In the genomic region with DNA sequence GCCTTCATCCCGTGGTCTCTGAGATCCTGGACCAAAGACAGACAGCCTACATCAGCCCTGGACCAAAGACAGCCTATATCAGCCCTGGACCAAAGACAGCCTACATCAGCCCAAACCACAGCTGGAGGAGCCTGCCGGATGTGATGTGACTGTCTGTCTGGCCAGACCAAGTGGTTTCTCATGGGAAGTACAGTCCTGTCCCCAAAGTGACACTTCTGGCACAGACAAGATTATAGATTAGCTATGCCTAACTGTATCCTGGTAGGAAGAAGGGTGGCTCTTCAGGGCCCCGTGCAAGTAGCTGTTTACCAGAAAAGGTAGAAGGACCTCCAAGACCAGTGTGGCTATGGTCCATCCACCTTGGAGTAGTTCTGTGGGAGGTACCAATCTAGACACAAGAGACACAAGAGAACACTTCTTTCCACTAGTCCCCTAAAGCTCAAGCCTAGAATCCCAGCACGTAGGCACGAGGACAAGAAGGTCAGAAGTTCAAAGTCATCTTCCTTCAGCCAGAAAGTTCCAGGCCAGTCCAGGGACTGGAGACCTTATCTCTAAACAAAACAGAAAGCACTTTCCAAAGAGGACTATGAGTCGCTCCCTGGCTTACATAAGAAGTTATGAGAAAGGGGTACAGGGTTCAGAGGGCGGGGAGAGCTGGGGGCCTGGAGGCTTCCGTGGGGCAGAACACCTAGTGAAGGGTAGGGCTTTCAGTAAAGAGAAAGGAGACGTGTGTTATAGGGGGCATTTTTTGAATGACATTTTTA, we compare ENCODE assay signal across 11 mouse cellular contexts. TPM values are rescaled to one million over a fixed set of nuclear protein-coding genes. Genes with fewer than 3 reads are reported as not detected.
DNase-seq lines count a peak whose midpoint lies in the region; ATAC-seq and TF ChIP-seq lines count a peak whose summit lies in the region.
"Had no signal": no experiment of that assay in that cellular context is flagged by ENCODE, and none has a peak within 500 bp of the region (broad histone marks: within the 10 kb centered on the region; RNA-seq: fewer than 3 reads in every experiment).

No protein-coding gene starts in this region.

- H3K27ac ChIP-seq in heart, embryonic 14.5 days (replicated peaks in 1 of 2; ENCODE audit: control insufficient read depth in 1 of 2, insufficient read depth in 1 of 2, low read depth in 2 of 2, low read length in 2 of 2), result peak overlapping the region; percentile 16 to 38; a peak in 1 of 4 replicates
- H3K27ac ChIP-seq in stomach, embryonic 16.5 days (ENCODE audit: low read length), result peak overlapping the region; percentile 16; the same call in 1 of the 2 replicates
- no peak overlapping the region for H3K27ac ChIP-seq in hindbrain, postnatal 0 days
- H3K27ac ChIP-seq: limb, embryonic 10.5 days had no signal

- TF ChIP-seq POLR2A in lung, adult 2 months (IDR thresholded peaks at IDR 0.05; ENCODE audit: borderline replicate concordance, extremely low read depth, low read depth, low read length), result no peak

- peaks cover 23% of the 10 kb centered on the region for H3K4me1 ChIP-seq in lung, adult 2 months (ENCODE audit: control insufficient read depth, insufficient read depth, low read length)
- peaks cover 32 to 38% of the 10 kb centered on the region in 2 experiments for H3K4me1 ChIP-seq in heart, embryonic 14.5 days (ENCODE audit: control insufficient read depth in 2 of 2, insufficient read depth in 2 of 2, low read length in 2 of 2)
- peaks cover 25% of the 10 kb centered on the region for H3K4me1 ChIP-seq in stomach, embryonic 16.5 days (ENCODE audit: control insufficient read depth, insufficient read depth, low read length)
- peaks cover 4% of the 10 kb centered on the region; the same call in 1 of the 2 replicates for H3K4me1 ChIP-seq in hindbrain, postnatal 0 days (ENCODE audit: insufficient read depth, low read length)

- WGBS in lung, adult 2 months, result 49% methylated on average over 9 of the region's 9 CpGs
- 40% methylated on average over 9 of the region's 9 CpGs for WGBS in heart, embryonic 14.5 days
- 62% methylated on average over 9 of the region's 9 CpGs for WGBS in stomach, embryonic 16.5 days
- 87% methylated on average over 9 of the region's 9 CpGs for WGBS in hindbrain, postnatal 0 days

- H3K9me3 ChIP-seq in heart, embryonic 14.5 days (ENCODE audit: control insufficient read depth, low read length), result no peaks in the 10 kb centered on the region
- no peaks in the 10 kb centered on the region for H3K9me3 ChIP-seq in stomach, embryonic 16.5 days (replicated peaks; ENCODE audit: control insufficient read depth, low read length)
- no peaks in the 10 kb centered on the region for H3K9me3 ChIP-seq in hindbrain, postnatal 0 days (ENCODE audit: low read length)
- H3K9me3 ChIP-seq: G1E; limb, embryonic 10.5 days had no signal

- H3K4me2 ChIP-seq in heart, embryonic 14.5 days (ENCODE audit: low read length), result no peak overlapping the region
- no peak overlapping the region for H3K4me2 ChIP-seq in stomach, embryonic 16.5 days (ENCODE audit: low read depth, low read length)
- no peak overlapping the region for H3K4me2 ChIP-seq in hindbrain, postnatal 0 days (ENCODE audit: low read depth, low read length)

- no peak for TF ChIP-seq CTCF in lung, adult 2 months (IDR thresholded peaks at IDR 0.05; ENCODE audit: insufficient read depth, low read length)
- TF ChIP-seq CTCF in hindbrain, postnatal 0 days (IDR thresholded peaks at IDR 0.05; ENCODE audit: low read depth), result no peak

- no peaks in the 10 kb centered on the region for H3K27me3 ChIP-seq in heart, embryonic 14.5 days (ENCODE audit: control insufficient read depth, insufficient read depth, low read length)
- no peaks in the 10 kb centered on the region for H3K27me3 ChIP-seq in stomach, embryonic 16.5 days (ENCODE audit: control insufficient read depth, insufficient read depth, low read length)
- no peaks in the 10 kb centered on the region for H3K27me3 ChIP-seq in hindbrain, postnatal 0 days (ENCODE audit: insufficient read depth, low read length)

- peak; percentile 56 for DNase-seq in lung, postnatal 10 days
- no peak for DNase-seq in lung, adult 2 months
- DNase-seq in natural killer cell, adult 2 months (ENCODE audit: low spot score in 2 of 2), result no peak
- DNase-seq in hindbrain, postnatal 0 days (ENCODE audit: low spot score), result no peak
- DNase-seq: gastrocnemius, postnatal 25 days; retina, postnatal 1 day had no signal

- ATAC-seq in common myeloid progenitor, adult 5-6 weeks (replicated peaks; ENCODE audit: low read depth, poor library complexity, severe bottlenecking), result peak; percentile 50
- no peak for ATAC-seq in heart, embryonic 14.5 days (ENCODE audit: insufficient number of reproducible peaks, insufficient read depth, low FRiP score, low read depth)
- no peak for ATAC-seq in stomach, embryonic 16.5 days (ENCODE audit: insufficient read depth, low FRiP score)
- no peak for ATAC-seq in hindbrain, postnatal 0 days

- no peaks in the 10 kb centered on the region for H3K36me3 ChIP-seq in heart, embryonic 14.5 days (ENCODE audit: control insufficient read depth, insufficient read depth, low read length)
- H3K36me3 ChIP-seq in stomach, embryonic 16.5 days (ENCODE audit: control insufficient read depth, insufficient read depth, low read length), result no peaks in the 10 kb centered on the region
- no peaks in the 10 kb centered on the region for H3K36me3 ChIP-seq in hindbrain, postnatal 0 days (ENCODE audit: insufficient read depth, low read length)

- no peak overlapping the region for H3K4me3 ChIP-seq in lung, adult 2 months (replicated peaks; ENCODE audit: extremely low read depth, low read depth, low read length)
- H3K4me3 ChIP-seq in heart, embryonic 14.5 days (ENCODE audit: control insufficient read depth in 1 of 2, insufficient read depth in 1 of 2, low read depth in 1 of 2, low read length in 2 of 2), result no peak overlapping the region
- H3K4me3 ChIP-seq in stomach, embryonic 16.5 days (replicated peaks; ENCODE audit: low read length), result no peak overlapping the region
- H3K4me3 ChIP-seq in hindbrain, postnatal 0 days (ENCODE audit: low read length), result no peak overlapping the region
- H3K4me3 ChIP-seq: limb, embryonic 10.5 days had no signal

- H3K9ac ChIP-seq in heart, embryonic 14.5 days (ENCODE audit: low read length), result no peak overlapping the region
- H3K9ac ChIP-seq in stomach, embryonic 16.5 days (ENCODE audit: low read length), result no peak overlapping the region
- H3K9ac ChIP-seq in hindbrain, postnatal 0 days (replicated peaks; ENCODE audit: low read length), result no peak overlapping the region

RNA-seq across cellular contexts. Expression of a gene that starts 27.8 kb away (rescaled TPM):
- polyA plus RNA-seq in lung, adult 2 months (2012; rRNA removed), result 123 and 133 TPM in 2 replicates
- total RNA-seq in common myeloid progenitor, adult 5-6 weeks (2017), result 9.4 and 13.0 TPM in 2 replicates
- polyA plus RNA-seq in heart, embryonic 14.5 days (2014; fragmentation: Nextera tagmentation; extraction: Ambion mirVana), result 33.2 and 34.2 TPM in 2 replicates
- 61.7 and 62.5 TPM in 2 replicates for polyA plus RNA-seq in stomach, embryonic 16.5 days (2015; fragmentation: Nextera tagmentation; extraction: Ambion mirVana)
- total RNA-seq in hindbrain, postnatal 0 days (2014; rRNA removed), result 69.1 and 74.1 TPM in 2 replicates
- polyA plus RNA-seq in hindbrain, postnatal 0 days (2015; fragmentation: Nextera tagmentation; extraction: Ambion mirVana), result 47.0 and 47.3 TPM in 2 replicates
